Mouse (Mus musculus) right cerebral cortex, postnatal 10 days (tissue): Measurements from ENCODE around the gene Pde10a.

Source experiments
- DNase-seq, 2 experiments: peaks; one replicate each; pipeline ENCODE4 v3.0.0; 2021; ENCODE audit warnings: low spot score in 2 of 2

Pde10a gene

DNA sequence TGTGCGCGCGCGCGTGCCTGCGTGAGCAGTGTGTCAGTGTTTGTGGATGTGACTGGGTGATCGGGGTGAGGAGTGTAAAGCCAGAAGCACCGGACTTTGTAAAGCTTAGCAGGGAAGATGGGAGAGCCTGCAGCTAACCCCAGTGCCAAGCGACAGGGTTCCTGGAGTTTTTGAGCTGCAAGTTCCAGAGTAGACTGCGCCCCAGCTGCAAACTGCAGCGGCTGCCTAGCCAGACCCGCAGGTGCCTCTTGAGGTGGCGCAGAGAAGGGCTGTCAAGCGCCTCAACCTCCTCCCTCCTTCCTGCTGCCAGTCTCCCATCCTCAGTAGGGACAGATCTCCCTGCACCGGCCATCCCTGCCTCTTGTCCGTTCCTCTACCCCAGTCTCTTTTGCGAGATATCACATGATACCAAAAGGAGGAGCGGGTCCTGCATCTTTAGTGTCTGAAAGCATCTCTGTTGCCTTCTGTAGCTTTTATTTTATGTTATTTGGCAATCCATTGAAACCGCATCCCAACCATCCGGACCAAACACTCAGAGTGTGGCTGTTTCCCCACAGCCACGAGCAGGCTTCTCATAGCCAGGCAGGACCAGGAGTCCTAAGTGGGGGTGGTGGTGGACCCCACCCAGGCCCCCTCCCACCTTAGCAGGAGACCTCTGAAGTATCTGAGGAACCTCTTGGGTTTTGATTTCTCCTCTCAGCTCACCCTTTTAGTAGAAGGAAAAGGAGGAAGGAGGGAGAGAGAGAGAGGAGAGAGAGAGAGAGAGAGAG is 984 bp downstream of the Pde10a start:
- no peak for DNase-seq

- DNase-seq, result no peak
Measured at GRCm38 (mm10) chr17:8526815-8527261, 1.7 kb downstream of the Pde10a start.

GRCm38 (mm10) chr17:8528641-8529040 is 3.5 kb downstream of the Pde10a start:
- DNase-seq, result no peak

DNA sequence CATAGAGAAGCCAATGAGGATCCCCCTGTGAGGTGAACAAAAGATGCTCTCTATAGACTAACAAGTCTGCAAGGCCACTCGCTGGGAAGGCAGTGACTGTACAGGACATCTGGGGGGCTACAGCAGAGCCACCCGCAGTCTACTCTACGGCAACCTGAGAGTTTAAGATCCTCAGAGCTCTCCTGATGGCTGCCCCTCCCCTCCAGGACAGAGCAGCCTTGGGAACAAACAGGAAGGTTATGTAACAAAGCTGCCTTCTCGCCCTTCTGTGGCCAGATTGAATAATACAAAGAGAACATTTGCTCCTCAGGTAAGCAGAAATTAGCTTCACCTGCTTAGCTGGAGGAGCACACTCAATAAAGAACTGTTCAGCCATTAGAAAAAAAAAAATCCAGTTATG is 7.4 kb downstream of the Pde10a start:
- DNase-seq, result no peak

- DNase-seq, result no peak
Measured at GRCm38 (mm10) chr17:8533828-8534227, 8.7 kb downstream of the Pde10a start.

- no peak for DNase-seq
Measured at GRCm38 (mm10) chr17:8536522-8536921, 11.3 kb downstream of the Pde10a start.

- DNase-seq, result no peak
Measured at GRCm38 (mm10) chr17:8538102-8538501, 12.9 kb downstream of the Pde10a start.

GRCm38 (mm10) chr17:8541974-8542538 is 16.9 kb downstream of the Pde10a start:
- DNase-seq, result peak; percentile 51 to 71

DNA sequence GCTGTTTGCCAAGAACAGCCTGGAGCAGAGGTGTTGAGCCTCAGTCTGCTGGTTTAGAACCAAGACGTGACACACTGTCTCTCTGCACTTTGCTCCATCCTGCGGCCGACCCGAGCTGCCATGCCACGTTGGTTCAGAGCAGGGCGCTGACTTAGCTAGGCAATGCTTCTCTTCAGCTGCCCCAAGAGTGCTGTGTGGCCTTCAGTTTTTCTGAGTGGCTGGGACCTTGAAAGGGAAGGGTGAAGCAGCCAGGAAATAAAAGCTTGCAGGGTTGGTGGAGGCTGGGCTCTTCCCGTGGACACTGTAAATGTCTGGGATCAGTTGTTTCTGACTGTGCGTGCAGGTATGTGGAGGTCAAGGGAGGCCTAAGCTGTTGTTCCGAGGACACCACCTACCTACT is 21.2 kb downstream of the Pde10a start:
- DNase-seq, result no peak

GRCm38 (mm10) chr17:8548733-8549132 is 23.6 kb downstream of the Pde10a start:
- DNase-seq, result no peak

DNA sequence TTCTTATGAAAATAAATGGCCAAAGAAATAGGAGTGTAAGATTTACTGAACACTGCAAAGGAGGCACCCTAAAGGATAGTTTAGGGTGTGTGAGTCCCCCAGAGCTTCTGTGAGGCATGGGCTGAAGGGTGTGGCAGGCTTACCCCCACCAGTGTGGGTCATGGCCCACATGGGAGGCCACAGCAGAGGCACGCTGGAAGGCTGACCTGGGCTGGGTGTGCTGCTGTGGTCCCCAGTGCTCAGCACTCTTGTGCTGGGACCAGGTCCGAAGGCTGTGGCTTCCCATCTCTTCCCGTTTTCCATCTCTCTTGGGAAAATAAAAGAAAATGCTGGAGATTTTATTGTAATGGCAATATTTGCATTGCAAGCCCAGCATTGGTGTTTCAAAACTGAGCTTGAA is 26.5 kb downstream of the Pde10a start:
- DNase-seq, result no peak

GRCm38 (mm10) chr17:8552346-8553035 is 27.3 kb downstream of the Pde10a start:
- DNase-seq, result no peak

DNA sequence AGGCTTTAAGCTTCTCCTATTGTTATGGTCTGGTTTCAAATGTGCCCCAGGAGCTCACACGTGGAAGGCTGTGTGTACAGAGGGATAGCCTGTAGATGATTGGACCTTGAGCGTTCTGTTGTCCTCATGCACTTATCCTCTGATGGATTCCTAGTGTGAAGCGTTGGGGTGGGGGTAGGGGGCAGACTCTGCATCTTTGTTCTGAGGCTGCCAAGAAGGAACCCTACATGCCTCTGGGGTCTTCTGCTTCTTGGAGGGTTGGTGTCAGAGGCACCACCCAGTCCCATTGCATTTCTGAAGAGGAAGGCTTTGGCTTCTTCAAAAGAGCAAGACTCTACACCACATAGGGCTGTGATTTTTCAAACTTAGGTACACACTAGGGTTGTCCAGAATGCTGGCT is 28.4 kb downstream of the Pde10a start:
- no peak for DNase-seq

DNA sequence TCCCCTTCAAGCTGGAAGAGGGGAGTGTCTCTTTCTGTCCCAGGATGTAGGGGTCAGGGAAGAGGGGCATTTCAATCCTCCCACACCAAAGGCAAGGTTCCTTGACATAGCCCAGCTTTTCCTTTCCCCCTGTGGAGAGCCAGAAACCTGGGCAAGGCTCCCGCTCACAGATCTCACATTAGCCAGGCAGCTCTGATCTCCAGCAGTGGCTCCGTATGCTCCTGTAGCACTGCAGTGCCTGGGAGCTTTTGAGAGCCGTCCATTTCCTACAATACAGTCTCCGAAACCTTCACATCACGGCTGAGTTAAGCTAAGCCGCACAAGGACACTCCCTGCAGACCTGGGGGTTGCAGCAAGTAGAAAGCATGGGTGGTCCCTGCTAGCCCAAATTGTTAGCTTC is 29.0 kb downstream of the Pde10a start:
- no peak for DNase-seq

DNA sequence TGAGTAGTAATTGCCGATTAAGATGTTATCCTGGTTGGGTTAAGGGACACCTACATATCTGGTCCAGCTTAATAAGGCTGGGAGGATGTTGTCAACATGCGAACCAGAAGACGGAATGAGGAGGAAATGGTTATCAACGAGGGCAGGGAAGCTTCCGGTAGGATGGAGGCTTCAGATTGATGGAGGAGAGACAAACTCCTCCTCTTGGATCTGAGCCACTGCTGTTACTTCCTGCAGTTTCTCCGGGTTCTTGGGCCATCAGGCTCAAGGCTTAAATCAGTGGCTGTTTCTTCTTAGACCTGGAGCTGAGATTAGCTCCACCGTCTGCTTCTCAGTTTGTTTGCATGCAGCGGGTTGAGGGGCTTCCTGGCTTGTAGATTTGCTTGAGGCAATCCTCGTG is 30.6 kb downstream of the Pde10a start:
- DNase-seq, result no peak

- no peak for DNase-seq
Measured at GRCm38 (mm10) chr17:8556223-8556622, 31.1 kb downstream of the Pde10a start.

DNA sequence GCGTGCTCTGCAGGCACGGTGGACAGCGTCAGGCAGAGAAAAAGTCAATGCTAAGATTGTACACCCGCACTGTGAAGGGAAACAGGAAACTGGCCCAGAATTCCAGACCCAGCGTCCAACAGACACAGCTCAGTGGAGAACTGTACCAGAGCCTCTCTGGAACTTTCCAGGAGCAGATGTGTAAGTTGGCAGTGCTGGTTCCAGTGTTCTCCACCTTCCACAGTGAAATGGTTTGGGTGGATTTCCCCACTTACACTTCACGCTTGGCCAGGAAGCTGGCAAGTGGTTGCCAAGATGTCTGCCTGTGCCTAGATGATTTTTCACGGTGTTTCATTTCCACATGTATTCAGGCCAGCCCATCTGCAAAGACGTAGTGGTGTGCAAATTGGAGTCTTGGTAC is 32.8 kb downstream of the Pde10a start:
- DNase-seq, result peak in 1 of 2 experiments; percentile 46

DNA sequence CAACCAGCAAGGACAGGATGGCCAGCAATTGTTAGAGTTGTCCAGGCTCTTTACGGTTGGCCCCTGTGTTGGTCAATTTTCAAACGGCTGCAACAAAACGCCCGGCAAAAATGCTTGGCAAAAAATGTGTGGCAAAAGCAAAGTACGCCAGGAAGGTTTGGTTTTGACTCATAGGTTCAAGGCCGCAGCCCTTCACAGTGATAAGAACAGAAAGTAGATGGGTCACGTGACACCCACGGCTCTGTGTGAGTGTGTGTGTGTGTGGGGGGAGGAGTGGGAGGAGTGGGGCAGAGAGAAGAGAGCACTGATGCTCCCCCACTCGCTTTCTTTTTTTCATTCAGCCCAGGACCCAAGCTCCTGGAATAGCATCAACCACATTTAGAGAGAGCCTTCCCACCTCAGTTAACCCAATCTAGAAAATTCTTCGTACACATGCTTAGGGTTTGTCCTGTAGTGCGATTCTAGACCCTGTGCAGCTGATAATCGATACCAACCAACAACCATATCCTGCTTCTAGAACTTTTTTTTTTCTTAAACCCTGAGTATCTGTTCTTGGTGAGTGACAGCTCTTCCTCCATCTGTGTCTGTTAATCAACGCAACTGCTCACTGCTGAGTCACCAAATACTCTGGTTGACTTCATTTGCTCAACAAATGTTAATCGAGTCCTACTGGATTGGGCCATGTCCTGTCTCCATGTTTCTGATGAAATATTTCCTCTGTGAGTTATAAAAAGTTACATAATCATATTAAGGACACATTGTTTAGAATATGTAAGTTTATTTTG is 37.1 kb downstream of the Pde10a start:
- no peak for DNase-seq

- no peak for DNase-seq
Measured at GRCm38 (mm10) chr17:8562886-8563280, 37.7 kb downstream of the Pde10a start.

DNA sequence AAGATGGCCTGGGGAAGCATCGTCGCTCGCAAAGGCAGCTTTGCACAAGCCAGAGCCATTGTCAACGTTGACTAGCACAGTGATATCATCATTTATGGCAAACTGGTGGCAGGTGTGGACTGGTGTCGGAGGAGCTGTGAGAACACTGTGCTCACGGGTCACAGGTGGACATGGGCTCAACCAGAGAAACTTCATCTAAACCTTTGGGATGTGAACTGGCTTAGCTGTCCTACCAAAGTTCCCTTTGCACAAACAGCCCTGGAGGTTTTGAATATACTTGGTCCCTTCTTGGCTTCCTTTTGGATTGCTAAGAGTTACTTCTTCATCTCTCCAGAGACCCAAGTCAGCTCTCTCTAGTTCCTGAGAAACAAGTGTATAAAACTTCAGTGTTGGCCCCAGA is 41.7 kb downstream of the Pde10a start, which contains the start of gene Gm17087:
TSS of gene Gm17087 (minus strand) at position 101 of the 400 bp plus-strand sequence.
- no peak for DNase-seq

DNA sequence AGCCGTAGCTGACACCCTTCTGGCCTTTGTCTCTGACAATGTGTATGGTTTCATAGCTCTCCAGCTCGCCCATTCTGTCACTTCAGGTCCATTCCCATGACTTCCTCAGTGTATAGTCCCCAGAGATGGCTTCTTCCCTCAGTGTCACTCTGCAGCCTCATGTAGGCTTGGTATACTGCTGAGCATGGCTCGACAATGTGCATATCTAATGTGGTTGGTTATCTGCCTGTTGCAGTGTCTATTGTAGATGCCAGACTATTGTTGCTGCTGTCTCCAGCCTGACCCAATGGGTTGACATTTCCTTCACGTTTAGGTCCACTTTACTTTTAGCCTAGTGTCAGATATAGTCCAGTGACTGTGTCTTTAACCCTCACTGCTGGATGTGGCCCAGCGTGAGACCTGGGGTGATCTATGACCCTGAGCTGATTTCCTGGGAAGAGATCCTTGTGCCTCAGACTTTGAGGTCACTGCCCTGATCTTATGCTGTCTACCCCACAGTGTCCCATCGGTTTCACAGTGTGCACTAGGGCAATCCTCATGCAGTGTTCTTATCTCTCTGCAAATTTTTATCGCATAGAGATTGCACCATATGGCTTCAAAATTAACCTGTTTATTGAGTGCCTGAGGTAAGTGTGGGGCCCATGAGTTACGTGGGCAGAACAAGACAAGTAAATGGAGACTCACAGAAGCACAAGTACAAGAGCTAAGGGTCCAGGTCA is 48.5 kb downstream of the Pde10a start:
- no peak for DNase-seq
